Mouse (Mus musculus): ENCODE results near the gene Nfe2l2.

DNA sequence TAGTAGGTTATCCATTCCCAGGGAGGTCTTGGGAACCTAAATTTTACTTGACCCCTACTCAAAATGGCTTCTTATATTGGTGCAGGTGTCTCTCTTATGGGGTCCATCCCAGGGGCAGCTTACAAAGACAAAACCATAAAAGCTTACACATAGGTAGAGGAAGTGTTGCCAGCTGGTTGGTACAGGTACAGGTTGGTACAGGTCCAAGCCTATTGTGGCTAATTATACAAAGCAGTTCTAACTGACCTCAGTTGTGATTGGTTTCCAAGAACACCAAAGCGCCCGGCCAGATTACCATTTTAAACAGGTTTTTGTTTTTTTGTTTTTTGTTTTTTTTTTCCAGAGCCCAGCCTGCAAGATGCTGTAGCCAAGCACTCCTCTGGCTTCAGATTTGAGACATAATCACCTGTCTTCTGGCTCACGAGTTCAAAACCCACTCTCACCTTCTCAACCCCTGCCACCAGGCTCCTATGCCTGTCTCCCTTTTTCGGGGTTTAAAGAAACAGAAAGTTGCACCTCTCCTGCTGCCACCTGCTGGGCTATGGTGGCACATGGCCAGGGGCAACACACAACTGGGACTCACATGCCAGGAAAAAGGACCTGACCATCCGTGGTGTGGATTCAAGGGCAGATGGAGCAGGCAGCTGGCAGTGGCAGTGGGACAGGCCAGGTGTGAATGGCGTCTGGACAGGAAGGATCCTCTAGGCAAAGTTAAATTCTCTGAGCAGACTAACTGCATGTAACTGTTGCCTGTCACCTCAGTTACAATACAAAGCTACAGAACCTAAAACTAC, 68.0 kb downstream of the Nfe2l2 start:
- TF ChIP-seq TAL1 (IDR thresholded peaks at IDR 0.05; ENCODE audit: low read length) (no peak), GATA1 (IDR thresholded peaks at IDR 0.05; ENCODE audit: low read length) (no peak)

All from erythroblast, embryonic 14.5 days (primary cell).